Mouse (Mus musculus): ENCODE data around the gene Tex45. TPM values are rescaled to one million over a fixed set of nuclear protein-coding genes. Genes with fewer than 3 reads are reported as not detected.

Gene Tex45
- total RNA-seq, 2 experiments from 2014 or later, result not detected

GRCm38 (mm10) chr8:3483546-3483945 lies 12.9 kb downstream of the Tex45 start:
- ATAC-seq (replicated peaks; ENCODE audit: poor library complexity, severe bottlenecking), result no peak

- no peak for ATAC-seq (replicated peaks; ENCODE audit: poor library complexity, severe bottlenecking)
Measured at GRCm38 (mm10) chr8:3485192-3485591, 14.5 kb downstream of the Tex45 start.

- ATAC-seq (replicated peaks; ENCODE audit: poor library complexity, severe bottlenecking), result peak; percentile 90
Measured at GRCm38 (mm10) chr8:3492901-3493844, 22.5 kb downstream of the Tex45 start, which contains the start of gene Zfp358. Zfp358 (plus strand) TSS chr8:3493138.

GRCm38 (mm10) chr8:3493845-3494208 lies 23.2 kb downstream of the Tex45 start:
- no peak for ATAC-seq (replicated peaks; ENCODE audit: poor library complexity, severe bottlenecking)

GRCm38 (mm10) chr8:3495578-3496427 lies 25.1 kb downstream of the Tex45 start:
- ATAC-seq (replicated peaks; ENCODE audit: poor library complexity, severe bottlenecking), result no peak

- ATAC-seq (replicated peaks; ENCODE audit: poor library complexity, severe bottlenecking), result no peak
Measured at GRCm38 (mm10) chr8:3496428-3496748, 25.7 kb downstream of the Tex45 start.

GRCm38 (mm10) chr8:3498583-3498982 lies 27.9 kb downstream of the Tex45 start:
- ATAC-seq (replicated peaks; ENCODE audit: poor library complexity, severe bottlenecking), result no peak

- peak; percentile 8 for ATAC-seq (replicated peaks; ENCODE audit: poor library complexity, severe bottlenecking)
Measured at GRCm38 (mm10) chr8:3499751-3500150, 29.1 kb downstream of the Tex45 start.

- ATAC-seq (replicated peaks; ENCODE audit: poor library complexity, severe bottlenecking), result peak; percentile 88
Measured at GRCm38 (mm10) chr8:3500235-3501090, 29.8 kb downstream of the Tex45 start, which contains the start of gene Mcoln1. Mcoln1 (plus strand) TSS chr8:3500457.

- no peak for ATAC-seq (replicated peaks; ENCODE audit: poor library complexity, severe bottlenecking)
Measured at GRCm38 (mm10) chr8:3502217-3502616, 31.6 kb downstream of the Tex45 start.

GRCm38 (mm10) chr8:3507979-3508754 lies 37.5 kb downstream of the Tex45 start:
- no peak for ATAC-seq (replicated peaks; ENCODE audit: poor library complexity, severe bottlenecking)

GRCm38 (mm10) chr8:3514681-3515247 lies 44.1 kb downstream of the Tex45 start:
- ATAC-seq (replicated peaks; ENCODE audit: poor library complexity, severe bottlenecking), result no peak

- peak; percentile 68 for ATAC-seq (replicated peaks; ENCODE audit: poor library complexity, severe bottlenecking)
Measured at GRCm38 (mm10) chr8:3515260-3515671, 44.6 kb downstream of the Tex45 start, which contains the start of gene Pnpla6. Pnpla6 (plus strand) TSS chr8:3515384.

GRCm38 (mm10) chr8:3515771-3516417 lies 45.2 kb downstream of the Tex45 start:
- ATAC-seq (replicated peaks; ENCODE audit: poor library complexity, severe bottlenecking), result peak; percentile 8

GRCm38 (mm10) chr8:3516450-3517116 lies 45.9 kb downstream of the Tex45 start:
- peak; percentile 75 for ATAC-seq (replicated peaks; ENCODE audit: poor library complexity, severe bottlenecking)

GRCm38 (mm10) chr8:3517117-3517495 lies 46.4 kb downstream of the Tex45 start:
- ATAC-seq (replicated peaks; ENCODE audit: poor library complexity, severe bottlenecking), result peak; percentile 8

GRCm38 (mm10) chr8:3522007-3522697 lies 51.5 kb downstream of the Tex45 start:
- no peak for ATAC-seq (replicated peaks; ENCODE audit: poor library complexity, severe bottlenecking)

All from granulocyte monocyte progenitor cell, adult 5-6 weeks (primary cell).